Mouse (Mus musculus) megakaryocyte, embryonic 14.5 days (primary cell): ENCODE measurements around the gene Kat14. TPM values are rescaled to one million over a fixed set of nuclear protein-coding genes. Genes with fewer than 3 reads are reported as not detected.

Experiments used
- H3K27me3 ChIP-seq: replicated peaks from 2 replicates; pipeline ENCODE3; 2012; ENCODE audit warnings: inconsistent platforms
- H3K36me3 ChIP-seq: replicated peaks from 2 replicates; pipeline ENCODE3; 2012; ENCODE audit warnings: low read length, inconsistent platforms, mixed read lengths
- H3K4me1 ChIP-seq: 2 replicates; pipeline ENCODE4 v1.6.1; 2012; ENCODE audit warnings: inconsistent platforms
- H3K4me3 ChIP-seq: replicated peaks from 2 replicates; pipeline ENCODE3; 2012; ENCODE audit warnings: moderate library complexity, mild to moderate bottlenecking, inconsistent platforms
- H3K9me3 ChIP-seq: 2 replicates; pipeline ENCODE4 v1.6.1; 2012; ENCODE audit warnings: inconsistent platforms
- FLI1 ChIP-seq: IDR thresholded peaks from 2 replicates; pipeline ENCODE4 v1.6.1; 2012; ENCODE audit warnings: low read length, inconsistent platforms, mixed read lengths
- GATA1 ChIP-seq: IDR thresholded peaks from 3 replicates; pipeline ENCODE4 v1.6.1; 2012; ENCODE audit warnings: mixed read lengths, low read length, inconsistent platforms, borderline replicate concordance
- polyA plus RNA-seq: library from polyadenylated mRNA; stranded (reverse); fragments of >175 nt; gene quantifications from 2 replicates; pipeline ENCODE4 v1.2.3, GENCODE M21; 2012; ENCODE audit warnings: low replicate concordance; ENCODE audit not compliant: insufficient read depth

Gene Kat14
- polyA plus RNA-seq, 1 experiment: 5.0 TPM

DNA sequence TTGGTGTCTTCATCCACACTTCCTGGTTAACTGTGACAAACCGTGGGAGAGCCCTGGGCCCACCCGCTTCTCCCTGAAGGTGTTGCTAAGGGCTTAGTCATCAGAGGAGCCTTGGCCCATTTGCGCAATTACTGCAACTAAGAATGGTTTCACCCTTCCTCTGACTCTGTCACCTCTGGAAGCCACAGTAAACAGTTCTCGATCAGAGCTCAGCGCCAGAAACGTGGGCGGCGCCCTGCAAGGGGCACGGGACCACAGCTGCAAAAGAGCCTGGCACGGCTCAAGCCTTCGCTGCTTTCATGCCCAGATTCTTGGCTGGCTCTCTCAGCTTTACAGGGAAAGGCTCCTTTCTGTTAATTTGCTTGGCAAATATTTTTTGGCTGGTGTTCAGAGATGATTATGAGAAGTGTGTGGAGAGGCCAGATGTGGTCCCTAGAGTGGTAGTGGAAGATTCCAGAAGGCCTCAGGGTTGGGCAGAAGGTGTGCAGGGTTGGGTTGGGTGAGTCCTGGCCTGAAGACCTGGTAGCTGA, 72.7 kb downstream of the Kat14 start:
- no peak overlapping the region for H3K4me3 ChIP-seq
- H3K36me3 ChIP-seq: no peaks in the 10 kb centered on the region
- TF ChIP-seq FLI1 (no peak), GATA1 (no peak)
- peaks cover 6% of the 10 kb centered on the region for H3K27me3 ChIP-seq
- H3K4me1 ChIP-seq: no peaks in the 10 kb centered on the region
- H3K9me3 ChIP-seq: no peaks in the 10 kb centered on the region

DNA sequence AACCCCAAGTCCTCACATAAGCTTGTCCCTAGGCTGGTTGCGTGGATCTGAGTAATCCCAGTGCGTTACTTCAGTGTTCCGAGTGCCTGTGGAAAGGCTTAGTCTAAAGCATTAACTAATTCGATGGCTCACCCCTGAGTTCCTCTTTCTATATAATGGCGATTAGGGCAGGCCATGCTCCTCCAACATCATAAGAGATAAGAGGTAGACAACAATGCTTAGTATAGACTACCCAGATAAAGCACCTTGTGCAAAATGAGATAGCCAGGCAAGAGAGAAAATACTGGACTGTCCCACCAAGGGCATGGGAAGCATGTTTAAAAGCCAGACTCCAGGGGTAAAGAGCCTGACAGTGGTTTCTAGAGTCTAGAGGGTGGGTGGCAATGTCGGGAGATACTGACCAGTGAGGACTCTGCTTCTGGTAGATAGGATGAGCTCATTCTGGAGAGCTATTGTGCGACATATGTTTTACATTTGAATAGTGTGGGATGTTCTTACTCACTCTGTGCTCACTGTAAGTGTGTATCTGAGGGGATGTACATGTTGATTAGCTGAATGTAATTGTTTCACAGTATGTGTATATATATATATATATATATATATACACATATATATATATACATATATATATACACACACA, 77.7 kb downstream of the Kat14 start:
- Histone ChIP-seq H3K9me3 (no peaks in the 10 kb centered on the region), H3K4me3 (no peak overlapping the region), H3K27me3 (peaks cover 21% of the 10 kb centered on the region), H3K36me3 (no peaks in the 10 kb centered on the region), H3K4me1 (no peaks in the 10 kb centered on the region)
- TF ChIP-seq GATA1 (no peak), FLI1 (no peak)

DNA sequence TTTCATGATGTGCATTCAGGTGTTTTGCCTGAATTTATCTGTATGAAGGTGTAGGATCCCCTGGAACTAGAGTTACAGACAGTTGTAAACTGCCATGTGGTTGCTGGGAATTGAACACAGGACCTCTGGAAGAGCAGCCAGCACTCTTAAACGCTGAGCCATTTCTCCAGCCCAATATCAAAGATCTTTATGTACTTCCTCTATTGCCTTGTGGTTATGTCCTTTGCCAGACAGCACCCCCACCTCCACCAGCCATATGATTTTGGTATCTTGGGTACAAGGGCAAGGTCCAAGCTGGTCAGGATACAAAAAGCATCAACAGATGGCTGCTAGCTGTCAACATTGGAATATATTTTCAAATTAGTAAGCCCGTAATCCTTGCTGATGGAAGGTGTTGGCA, 81.6 kb downstream of the Kat14 start:
- no peak overlapping the region for H3K4me3 ChIP-seq
- no peaks in the 10 kb centered on the region for H3K9me3 ChIP-seq
- H3K4me1 ChIP-seq: no peaks in the 10 kb centered on the region
- TF ChIP-seq FLI1: no peak
- no peak for TF ChIP-seq GATA1
- peaks cover 24% of the 10 kb centered on the region for H3K27me3 ChIP-seq
- H3K36me3 ChIP-seq: no peaks in the 10 kb centered on the region

DNA sequence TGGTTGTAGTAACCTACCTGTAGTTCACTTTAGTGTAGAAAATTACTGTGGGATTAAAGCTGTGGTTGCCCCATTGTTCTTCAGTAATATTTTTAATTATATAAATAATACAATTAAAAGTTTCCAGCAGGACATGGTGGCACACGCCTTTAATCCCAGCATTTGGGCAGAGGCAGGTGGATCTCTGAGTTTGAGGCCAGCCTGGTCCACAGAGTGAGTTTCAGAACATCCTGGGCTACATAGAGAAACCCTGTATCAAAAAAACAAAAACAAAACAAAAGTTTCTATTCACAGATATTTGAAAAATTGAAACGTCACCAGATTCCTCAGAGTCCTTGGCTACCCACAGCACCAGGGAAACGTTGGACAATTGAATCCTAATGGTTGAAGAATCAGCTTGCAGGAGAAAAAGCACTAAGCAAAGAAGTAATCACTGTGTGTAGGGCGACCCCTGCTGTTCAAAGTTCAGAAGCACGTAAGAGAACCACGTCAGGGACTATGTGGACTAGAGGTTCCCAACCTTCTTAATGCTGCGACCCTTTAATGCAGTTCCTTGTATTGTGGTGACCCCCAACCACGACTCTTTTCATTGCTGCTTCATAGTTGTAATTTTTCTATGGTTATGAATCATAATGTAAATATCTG, 83.7 kb downstream of the Kat14 start:
- H3K4me1 ChIP-seq: no peaks in the 10 kb centered on the region
- no peak overlapping the region for H3K4me3 ChIP-seq
- H3K36me3 ChIP-seq: no peaks in the 10 kb centered on the region
- H3K9me3 ChIP-seq: no peaks in the 10 kb centered on the region
- H3K27me3 ChIP-seq: peaks cover 24% of the 10 kb centered on the region
- no peak for TF ChIP-seq FLI1
- no peak for TF ChIP-seq GATA1

Other genes with a start within 250 kb of the Kat14 start
- 1.2 TPM in 1 of 2 replicates, not detected in the other for gene Mgme1, start 98.3 kb upstream of the Kat14 start, polyA plus RNA-seq
- 2.7 and 34.2 TPM in 2 replicates for gene Snx5, start 98.1 kb upstream of the Kat14 start, polyA plus RNA-seq
- not detected in 2 replicates for gene Ovol2, start 36.8 kb upstream of the Kat14 start, polyA plus RNA-seq
- gene Pet117, start within 50 bp of the Kat14 start, polyA plus RNA-seq: not detected in 2 replicates
- gene Dzank1, start 158.4 kb downstream of the Kat14 start, polyA plus RNA-seq: 0.07 TPM in 1 of 2 replicates, not detected in the other
- gene Polr3f, start 158.7 kb downstream of the Kat14 start, polyA plus RNA-seq: 3.1 TPM in 1 of 2 replicates, not detected in the other
- 0.95 TPM in 1 of 2 replicates, not detected in the other for gene Rbbp9, start 181.9 kb downstream of the Kat14 start, polyA plus RNA-seq
- gene Sec23b, start 187.2 kb downstream of the Kat14 start, polyA plus RNA-seq: 4.9 TPM in 1 of 2 replicates, not detected in the other
- 3.6 TPM in 1 of 2 replicates, not detected in the other for gene Smim26, start 225.1 kb downstream of the Kat14 start, polyA plus RNA-seq
- 10.9 and 23.5 TPM in 2 replicates for gene Dtd1, start 230.9 kb downstream of the Kat14 start, polyA plus RNA-seq